11 mouse cellular contexts compared by ENCODE assay signal in the genomic region with DNA sequence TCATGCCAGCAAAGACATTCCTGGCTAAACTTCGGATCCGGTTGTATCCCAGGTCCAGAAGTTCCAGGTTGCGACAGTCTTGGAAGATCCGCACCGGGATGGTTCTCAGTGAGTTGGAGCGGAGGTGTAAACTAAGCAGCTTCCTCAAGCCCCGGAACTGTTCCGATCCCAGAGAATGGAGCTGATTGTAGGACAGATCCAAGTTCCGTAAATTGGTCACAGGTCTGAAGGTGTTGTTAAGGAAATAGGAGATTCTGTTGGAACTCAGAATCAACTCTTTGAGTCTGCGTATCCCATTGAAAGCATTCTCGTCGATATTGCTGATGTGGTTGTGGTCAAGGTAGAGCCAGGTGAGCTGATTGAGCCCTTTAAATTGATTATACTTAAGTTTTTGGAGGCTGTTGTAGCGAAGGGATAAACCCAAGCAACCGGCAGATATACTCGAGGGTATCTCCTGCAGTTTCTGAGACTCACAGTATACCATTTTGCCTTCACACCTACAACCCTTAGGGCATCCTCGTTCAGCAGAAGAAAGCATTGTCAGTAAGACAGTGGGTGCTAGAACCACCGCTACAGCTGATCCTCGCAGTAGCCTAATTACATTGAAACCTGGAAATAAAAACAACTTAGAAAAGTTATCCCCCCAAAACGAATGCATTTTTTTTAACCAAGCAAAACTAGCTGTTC. TPM values are rescaled to one million over a fixed set of nuclear protein-coding genes. Genes with fewer than 3 reads are reported as not detected.
DNase-seq lines count a peak whose midpoint lies in the region; ATAC-seq and TF ChIP-seq lines count a peak whose summit lies in the region.
"Had no signal": no experiment of that assay in that cellular context is flagged by ENCODE, and none has a peak within 500 bp of the region (broad histone marks: within the 10 kb centered on the region; RNA-seq: fewer than 3 reads in every experiment).

No protein-coding gene starts in this region.

- 17% methylated on average over 19 of the region's 19 CpGs for WGBS in forebrain, embryonic 11.5 days
- WGBS in intestine, postnatal 0 days = 39% methylated on average over 19 of the region's 19 CpGs
- 29% methylated on average over 19 of the region's 19 CpGs for WGBS in neural tube, embryonic 15.5 days
- 20% methylated on average over 19 of the region's 19 CpGs for WGBS in kidney, embryonic 15.5 days

- no peaks in the 10 kb centered on the region for H3K9me3 ChIP-seq in forebrain, embryonic 11.5 days (ENCODE audit: control insufficient read depth, low read length)
- no peaks in the 10 kb centered on the region for H3K9me3 ChIP-seq in intestine, postnatal 0 days (ENCODE audit: control insufficient read depth)
- H3K9me3 ChIP-seq in neural tube, embryonic 15.5 days (replicated peaks) = no peaks in the 10 kb centered on the region
- no peaks in the 10 kb centered on the region for H3K9me3 ChIP-seq in kidney, embryonic 15.5 days (replicated peaks)

- peaks cover 8% of the 10 kb centered on the region; the same call in 1 of the 2 replicates for H3K4me1 ChIP-seq in forebrain, embryonic 11.5 days (replicated peaks; ENCODE audit: control insufficient read depth, insufficient read depth, low read length)
- no peaks in the 10 kb centered on the region for H3K4me1 ChIP-seq in intestine, postnatal 0 days (replicated peaks; ENCODE audit: control insufficient read depth, insufficient read depth, low read length)
- H3K4me1 ChIP-seq in neural tube, embryonic 15.5 days = peaks cover 36% of the 10 kb centered on the region
- peaks cover 33% of the 10 kb centered on the region for H3K4me1 ChIP-seq in kidney, embryonic 15.5 days

- H3K27me3 ChIP-seq in forebrain, embryonic 11.5 days (ENCODE audit: control insufficient read depth, insufficient read depth, low read length) = peaks cover 11% of the 10 kb centered on the region
- peaks cover 6% of the 10 kb centered on the region; the same call in 1 of the 2 replicates for H3K27me3 ChIP-seq in intestine, postnatal 0 days (replicated peaks; ENCODE audit: control insufficient read depth, insufficient read depth, low read length)
- no peaks in the 10 kb centered on the region for H3K27me3 ChIP-seq in neural tube, embryonic 15.5 days (replicated peaks)
- H3K27me3 ChIP-seq in kidney, embryonic 15.5 days = peaks cover 52% of the 10 kb centered on the region

- no peak overlapping the region; the same call in 1 of the 2 replicates for H3K4me2 ChIP-seq in forebrain, embryonic 11.5 days (ENCODE audit: low read depth, low read length, severe bottlenecking)
- H3K4me2 ChIP-seq in intestine, postnatal 0 days (replicated peaks; ENCODE audit: low read depth) = no peak overlapping the region; the same call in 1 of the 2 replicates
- H3K4me2 ChIP-seq in neural tube, embryonic 15.5 days = peak overlapping the region; percentile 76
- H3K4me2 ChIP-seq in kidney, embryonic 15.5 days = no peak overlapping the region

- H3K4me3 ChIP-seq in left cerebral cortex, adult 2 months = peak overlapping the region; percentile 67
- H3K4me3 ChIP-seq in forebrain, embryonic 11.5 days (ENCODE audit: low read depth, low read length) = 0 out of 2 replicates have a peak overlapping the region, but pooled peaks have one; percentile 7
- H3K4me3 ChIP-seq in intestine, postnatal 0 days (ENCODE audit: low read depth, low read length) = 0 out of 2 replicates have a peak overlapping the region, but pooled peaks have one; percentile 9
- peak overlapping the region; percentile 59 for H3K4me3 ChIP-seq in neural tube, embryonic 15.5 days (replicated peaks)
- no peak overlapping the region for H3K4me3 ChIP-seq in kidney, embryonic 15.5 days (replicated peaks)

- ATAC-seq in forebrain, embryonic 11.5 days (replicated peaks; ENCODE audit: low FRiP score) = no peak
- no peak for ATAC-seq in intestine, postnatal 0 days
- ATAC-seq in neural tube, embryonic 15.5 days (ENCODE audit: low FRiP score) = no peak
- no peak for ATAC-seq in kidney, embryonic 15.5 days (replicated peaks; ENCODE audit: low FRiP score)

- TF ChIP-seq CTCF in left cerebral cortex, adult 2 months (IDR thresholded peaks at IDR 0.05) = no peak
- TF ChIP-seq CTCF in intestine, postnatal 0 days (IDR thresholded peaks at IDR 0.05; ENCODE audit: low read depth) = no peak

- intact Hi-C loops in left cerebral cortex, adult 2 months (cut with DNase I) = loop anchor here (5.0 to 10.0 kb wide), 7 partner anchors 128 to 1126 kb away; a partner anchor contains a TSS
- intact Hi-C loops in left cerebral cortex, postnatal 10 days (cut with DNase I) = loop anchor here (10.0 kb wide), 2 partner anchors 656 to 664 kb away; a partner anchor contains a TSS

- peak in 1 of 2 experiments; percentile 35 for DNase-seq in left cerebral cortex, adult 2 months (ENCODE audit: extremely low spot score in 1 of 2, low spot score in 2 of 2)
- no peak for DNase-seq in left cerebral cortex, postnatal 10 days (ENCODE audit: extremely low spot score in 1 of 2, low spot score in 2 of 2)
- no peak for DNase-seq in forebrain, embryonic 11.5 days (ENCODE audit: low spot score)
- DNase-seq in embryo, embryonic 11 days = no peak
- no peak for DNase-seq in ovary, postnatal 36 days (ENCODE audit: low spot score)
- DNase-seq: adrenal gland, postnatal 10 days; right cerebral cortex, postnatal 14 days had no signal

- H3K36me3 ChIP-seq in forebrain, embryonic 11.5 days (ENCODE audit: control insufficient read depth, insufficient read depth, low read length) = no peaks in the 10 kb centered on the region
- H3K36me3 ChIP-seq in intestine, postnatal 0 days (ENCODE audit: control insufficient read depth, insufficient read depth) = no peaks in the 10 kb centered on the region
- H3K36me3 ChIP-seq in neural tube, embryonic 15.5 days = no peaks in the 10 kb centered on the region
- H3K36me3 ChIP-seq in kidney, embryonic 15.5 days = no peaks in the 10 kb centered on the region

- H3K9ac ChIP-seq in forebrain, embryonic 11.5 days (ENCODE audit: low read length) = no peak overlapping the region
- no peak overlapping the region for H3K9ac ChIP-seq in intestine, postnatal 0 days (ENCODE audit: low read depth, low read length)
- H3K9ac ChIP-seq in neural tube, embryonic 15.5 days (replicated peaks) = peak overlapping the region; percentile 66
- no peak overlapping the region for H3K9ac ChIP-seq in kidney, embryonic 15.5 days

- H3K27ac ChIP-seq in left cerebral cortex, adult 2 months = peak overlapping the region; percentile 83
- no peak overlapping the region for H3K27ac ChIP-seq in forebrain, embryonic 11.5 days (ENCODE audit: low read depth, low read length)
- no peak overlapping the region for H3K27ac ChIP-seq in intestine, postnatal 0 days (ENCODE audit: low read depth, low read length)
- peak overlapping the region; percentile 67 for H3K27ac ChIP-seq in neural tube, embryonic 15.5 days (replicated peaks)
- no peak overlapping the region for H3K27ac ChIP-seq in kidney, embryonic 15.5 days
- H3K27ac ChIP-seq: macrophage had no signal

RNA-seq across cellular contexts. Expression of a gene that starts 1.2 kb away (rescaled TPM):
- 10 to 100 TPM; 73.1 to 75.5 TPM for total RNA-seq in left cerebral cortex, adult 2 months (2021)
- total RNA-seq in left cerebral cortex, postnatal 10 days (2021) = 10 to 100 TPM; 54.4 to 58.2 TPM
- polyA plus RNA-seq in forebrain, embryonic 11.5 days (2014; fragmentation: Nextera tagmentation; extraction: Ambion mirVana) = 2.2 and 2.6 TPM in 2 replicates
- 1.4 and 1.6 TPM in 2 replicates for polyA plus RNA-seq in intestine, postnatal 0 days (2015; fragmentation: Nextera tagmentation; extraction: Ambion mirVana)
- 35.6 and 44.5 TPM in 2 replicates for polyA plus RNA-seq in neural tube, embryonic 15.5 days (2015; fragmentation: Nextera tagmentation; extraction: Ambion mirVana)
- 0.61 and 0.71 TPM in 2 replicates for polyA plus RNA-seq in kidney, embryonic 15.5 days (2015; fragmentation: Nextera tagmentation; extraction: Ambion mirVana)
- polyA plus RNA-seq: macrophage had no signal

Comparison
In these comparisons a context has a peak if more than half of its experiments do, and no peak if none do; other contexts are left out.
1. H3K27ac ChIP-seq: peak in left cerebral cortex, adult 2 months (single experiment) and neural tube, embryonic 15.5 days (single experiment); none in forebrain, embryonic 11.5 days (single experiment), intestine, postnatal 0 days (single experiment) and kidney, embryonic 15.5 days (single experiment).
2. RNA of a gene that starts 1.2 kb away (polyA plus RNA-seq): 35.6 to 44.5 TPM in neural tube, embryonic 15.5 days; 2.2 to 2.6 TPM in forebrain, embryonic 11.5 days, 1.4 to 1.6 TPM in intestine, postnatal 0 days and 0.61 to 0.71 TPM in kidney, embryonic 15.5 days; every median in the first group is over 10 times any median in the second.